Mouse (Mus musculus) v-Abl transformed pro-B cells (cell line): Measurements from ENCODE around the gene Ppt2.

ENCODE experiments used
- in situ Hi-C, 2 experiments: fragments of 400-800 bp; cut with MboI; formaldehyde crosslinking; loops; one replicate each; pipeline ENCODE4 v1.15.1; 2025; ENCODE audit not compliant: unreplicated experiment in 2 of 2

Gene Ppt2

DNA sequence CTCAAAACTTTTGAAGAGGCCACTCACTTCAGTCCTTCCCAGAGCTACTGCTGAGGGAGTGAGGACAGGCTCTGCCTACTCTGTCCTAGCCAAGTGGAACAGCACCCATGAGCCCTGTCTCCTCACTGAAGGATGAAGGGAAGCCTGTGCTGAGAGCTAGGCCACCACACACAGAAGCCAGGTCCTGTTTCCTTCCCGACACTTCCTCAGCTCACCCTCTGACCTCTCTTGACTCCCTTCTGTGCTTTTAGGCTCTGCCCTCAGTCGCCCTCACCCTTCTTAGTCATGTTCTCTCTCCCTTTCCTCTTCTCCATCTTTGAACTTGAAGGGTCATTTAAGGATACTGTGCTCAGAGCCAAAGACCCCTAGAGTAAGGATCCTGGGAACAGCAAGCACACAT lies 29.0 kb upstream of the Ppt2 start:
- in situ Hi-C loops: no loop called here

DNA sequence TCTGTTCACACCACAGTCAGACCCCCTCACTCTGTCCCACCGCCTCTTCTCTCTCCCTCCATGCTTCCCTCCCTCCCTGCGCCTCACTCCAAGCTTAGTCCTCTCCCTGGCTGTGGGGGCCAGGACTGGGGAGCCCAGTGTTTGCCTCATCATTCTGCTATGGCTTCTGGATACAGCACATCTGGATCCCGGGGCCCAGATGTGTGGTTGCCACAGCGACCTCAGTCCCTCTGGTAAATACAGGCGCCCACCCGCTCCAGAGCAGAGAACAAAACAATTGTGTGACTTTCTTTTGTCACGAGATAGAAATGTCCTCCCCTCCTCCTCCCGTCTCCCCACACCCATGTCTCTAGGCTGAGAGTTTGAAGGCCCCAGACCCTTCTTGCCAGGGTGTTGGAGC lies 28.4 kb upstream of the Ppt2 start:
- in situ Hi-C loops: no loop called here

DNA sequence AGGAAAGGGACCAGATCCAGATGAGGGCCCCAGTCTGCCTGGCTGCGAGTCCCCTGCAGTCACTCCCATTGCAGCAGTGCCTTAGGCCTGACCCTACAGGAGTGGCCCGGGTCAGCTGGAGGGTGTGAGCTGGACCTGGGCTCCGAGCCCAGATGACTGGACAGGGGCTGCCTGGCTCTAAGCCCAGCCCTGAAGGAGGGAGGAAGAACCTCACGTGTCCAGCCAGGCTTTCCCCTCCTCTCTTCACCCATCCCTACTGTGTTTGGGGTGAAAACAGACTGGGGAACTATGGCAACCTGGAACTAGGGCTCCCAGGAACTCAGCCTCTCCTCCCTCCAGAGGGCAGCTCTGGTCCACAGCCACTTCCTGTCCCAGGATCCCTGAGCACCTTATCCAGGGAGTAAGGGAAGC lies 27.3 kb upstream of the Ppt2 start:
- in situ Hi-C loops: no loop called here

DNA sequence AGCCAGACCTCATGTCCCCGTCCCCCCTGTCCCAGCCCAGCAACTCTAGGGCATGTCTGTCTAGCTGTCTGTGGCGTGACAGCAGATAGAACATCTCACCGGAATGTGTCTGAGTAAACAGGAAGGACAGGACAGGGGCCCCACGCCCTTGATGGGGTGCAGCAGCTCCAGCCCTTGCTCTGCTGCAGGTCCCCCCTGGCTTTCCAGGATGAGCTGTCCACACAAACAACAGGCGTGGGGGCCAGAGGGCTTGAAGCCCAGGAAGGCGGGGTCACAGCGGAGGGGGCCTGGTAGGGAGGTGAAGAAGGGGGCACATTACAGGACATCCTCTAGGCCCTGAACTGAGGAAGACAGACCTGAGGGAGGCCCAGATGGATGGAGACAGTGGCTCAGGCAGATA lies 26.9 kb upstream of the Ppt2 start:
- in situ Hi-C loops: no loop called here

DNA sequence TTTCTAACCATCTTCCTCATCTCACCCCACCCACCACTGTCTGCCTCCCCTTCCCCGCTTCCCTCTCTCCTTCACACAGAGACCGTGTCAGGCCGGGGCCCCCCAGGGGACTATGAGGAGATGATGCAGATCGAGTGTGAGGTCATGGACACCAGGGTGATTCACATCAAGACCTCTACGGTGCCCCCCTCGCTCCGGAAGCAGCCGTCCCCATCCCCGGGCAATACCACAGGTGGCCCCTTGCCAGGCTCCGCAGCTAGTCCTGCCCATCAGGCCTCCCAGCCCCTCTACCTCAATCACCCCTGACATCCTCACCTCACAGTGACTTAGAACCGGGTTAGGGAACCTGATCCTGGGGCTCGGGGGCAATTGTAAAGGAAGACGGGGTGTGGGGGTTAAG lies 26.1 kb upstream of the Ppt2 start:
- in situ Hi-C loops: no loop called here

DNA sequence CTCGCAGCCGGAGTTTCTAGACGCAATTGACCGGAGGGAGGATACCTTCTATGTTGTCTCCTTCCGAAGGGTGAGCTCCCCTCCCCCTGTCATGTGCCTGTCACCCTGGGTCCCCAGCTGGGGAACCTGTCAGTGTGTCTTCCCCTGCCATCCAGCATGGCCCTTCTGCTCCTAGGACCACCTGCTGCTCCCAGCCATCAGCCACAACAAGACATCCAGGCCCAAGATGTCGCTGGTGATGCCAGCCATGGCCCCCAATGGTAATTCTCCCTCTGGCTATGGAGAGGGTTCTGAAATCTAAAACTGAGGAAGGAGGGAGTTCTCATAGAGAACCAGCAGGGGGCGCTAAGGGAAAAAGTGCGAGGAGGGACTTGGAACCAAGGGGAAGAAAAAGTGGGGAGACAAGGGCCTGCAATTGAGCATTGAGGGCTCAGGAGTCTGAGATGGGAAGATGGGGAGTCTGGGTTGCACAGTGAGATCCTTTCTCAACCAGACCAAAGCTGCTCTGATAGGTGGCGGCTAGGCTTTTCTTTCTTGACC lies 25.5 kb upstream of the Ppt2 start:
- in situ Hi-C loops: no loop called here

DNA sequence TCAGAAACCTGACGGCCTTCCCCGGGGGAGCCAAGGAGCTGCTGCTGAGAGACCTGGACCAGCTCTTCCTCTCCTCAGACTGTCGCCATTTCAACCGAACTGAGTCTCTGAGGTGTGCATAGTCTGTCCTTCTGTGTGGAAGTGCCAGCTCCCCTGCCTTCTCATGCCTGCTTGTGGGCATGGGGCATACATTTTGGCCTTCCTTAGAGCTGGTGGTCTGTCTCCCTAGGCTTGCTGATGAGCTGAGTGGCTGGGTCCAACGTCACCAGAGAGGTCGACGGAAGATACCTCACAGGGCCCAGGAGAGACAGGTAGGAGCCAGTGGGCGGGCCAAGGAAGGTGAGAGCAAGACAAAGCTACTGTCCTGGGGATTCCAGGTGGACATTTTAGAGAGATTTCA lies 24.7 kb upstream of the Ppt2 start:
- in situ Hi-C loops: no loop called here

DNA sequence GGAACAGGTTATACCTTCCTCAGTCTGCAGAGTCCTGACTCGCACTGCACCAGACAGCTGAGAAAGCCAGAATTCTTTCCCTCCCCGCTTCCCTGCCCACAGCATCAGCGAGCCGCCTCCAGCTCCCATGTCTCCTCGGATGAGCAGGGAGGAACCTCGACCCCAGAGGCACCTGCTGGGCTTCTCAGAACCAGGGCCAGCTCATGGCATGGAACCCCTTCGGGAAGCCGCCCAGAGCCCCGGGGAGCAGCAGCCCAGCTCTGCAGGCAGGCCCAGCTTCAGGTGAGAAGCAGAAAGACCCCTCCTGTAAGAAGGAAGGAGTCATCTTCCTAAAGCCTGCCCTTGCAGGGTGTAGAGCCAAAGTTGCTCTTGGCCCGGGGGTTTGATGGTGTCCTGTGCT lies 24.2 kb upstream of the Ppt2 start:
- in situ Hi-C loops: no loop called here

DNA sequence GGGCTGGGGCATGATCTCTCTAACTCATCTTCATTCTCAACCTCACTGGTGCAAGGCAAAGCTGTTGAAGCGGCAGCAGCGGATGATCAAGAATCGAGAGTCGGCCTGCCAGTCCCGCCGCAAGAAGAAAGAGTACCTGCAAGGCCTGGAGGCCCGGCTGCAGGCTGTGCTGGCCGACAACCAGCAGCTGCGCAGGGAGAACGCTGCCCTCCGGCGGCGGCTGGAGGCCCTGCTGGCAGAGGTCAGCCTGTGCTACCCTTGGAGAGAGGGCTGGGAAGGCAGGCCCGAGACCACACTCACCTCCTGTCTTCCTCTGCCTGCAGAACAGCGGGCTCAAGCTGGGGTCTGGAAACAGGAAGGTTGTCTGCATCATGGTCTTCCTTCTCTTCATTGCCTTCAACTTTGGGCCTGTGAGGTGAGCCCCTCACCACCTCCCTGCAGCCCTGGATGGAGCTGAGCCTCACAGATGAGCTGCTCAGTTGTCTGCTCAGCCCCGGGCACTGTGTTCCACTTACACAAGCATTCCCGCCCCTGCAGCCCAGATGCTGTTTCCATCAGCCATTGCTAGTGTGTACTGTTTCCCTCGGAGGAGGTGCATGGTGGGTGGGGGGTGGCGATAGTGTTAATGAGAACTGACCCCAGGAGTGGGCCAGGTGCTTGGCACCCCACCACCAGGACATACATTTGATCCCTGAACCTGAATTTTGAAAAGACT lies 23.4 kb upstream of the Ppt2 start:
- in situ Hi-C loops: no loop called here

DNA sequence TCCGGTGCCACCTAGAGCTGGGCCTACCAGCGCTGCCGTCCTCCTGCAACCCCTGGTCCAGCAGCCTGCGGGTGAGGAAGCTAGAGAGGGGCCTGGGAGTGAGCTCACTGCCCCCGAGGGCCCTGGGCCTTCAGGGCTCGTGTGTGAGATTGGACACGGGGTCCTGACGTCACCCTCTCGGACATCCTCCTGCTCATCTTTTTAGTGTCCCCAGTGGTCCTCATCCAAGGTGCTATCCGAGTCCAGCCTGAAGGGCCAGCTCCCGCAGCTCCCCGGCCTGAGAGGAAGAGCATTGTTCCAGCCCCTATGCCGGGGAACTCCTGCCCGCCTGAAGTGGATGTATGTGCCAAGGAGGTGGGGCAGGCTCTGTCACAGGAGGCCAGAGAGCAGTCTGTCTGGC lies 22.5 kb upstream of the Ppt2 start:
- in situ Hi-C loops: no loop called here

DNA sequence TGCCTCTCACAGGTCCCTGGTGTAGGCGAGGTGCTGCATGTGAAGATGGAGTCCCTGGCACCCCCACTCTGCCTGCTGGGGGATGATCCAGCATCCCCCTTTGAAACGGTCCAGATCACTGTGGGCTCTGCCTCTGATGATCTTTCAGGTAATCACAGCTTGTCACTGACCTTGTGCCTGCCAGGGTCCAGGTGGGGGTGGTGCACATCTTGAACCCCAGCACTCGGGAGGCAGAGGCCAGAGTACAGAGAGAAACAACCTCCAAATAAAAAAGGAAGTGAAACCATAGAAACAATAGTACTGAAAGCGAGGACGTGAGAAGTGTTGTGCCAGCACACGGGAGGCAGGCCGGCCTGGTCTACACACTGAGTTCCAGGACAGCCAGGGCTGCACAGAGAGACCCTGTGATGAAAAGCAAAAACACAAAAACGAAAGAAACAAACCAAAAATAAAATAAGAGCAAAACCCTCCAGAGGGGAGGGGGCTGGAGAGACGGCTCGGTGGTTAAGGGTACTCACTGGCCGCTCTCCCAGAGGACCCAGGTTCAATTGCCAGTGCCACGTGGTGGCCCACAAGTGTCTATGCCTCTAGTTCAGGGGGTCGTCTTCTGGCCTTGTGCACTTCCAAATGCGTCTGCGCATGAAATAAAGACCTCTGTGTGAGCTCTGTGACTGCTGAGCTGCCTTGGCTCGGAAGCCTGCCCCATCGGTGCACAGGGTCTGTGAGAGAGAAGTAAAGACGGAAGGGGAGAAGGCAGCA lies 21.0 kb upstream of the Ppt2 start:
- in situ Hi-C loops: loop anchor here (10.0 to 25.0 kb wide), 2 partner anchors 266 to 288 kb away; partner anchors contain the start of genes Neu1 (in 1 of the 2) and Slc44a4 (in 1 of the 2)

DNA sequence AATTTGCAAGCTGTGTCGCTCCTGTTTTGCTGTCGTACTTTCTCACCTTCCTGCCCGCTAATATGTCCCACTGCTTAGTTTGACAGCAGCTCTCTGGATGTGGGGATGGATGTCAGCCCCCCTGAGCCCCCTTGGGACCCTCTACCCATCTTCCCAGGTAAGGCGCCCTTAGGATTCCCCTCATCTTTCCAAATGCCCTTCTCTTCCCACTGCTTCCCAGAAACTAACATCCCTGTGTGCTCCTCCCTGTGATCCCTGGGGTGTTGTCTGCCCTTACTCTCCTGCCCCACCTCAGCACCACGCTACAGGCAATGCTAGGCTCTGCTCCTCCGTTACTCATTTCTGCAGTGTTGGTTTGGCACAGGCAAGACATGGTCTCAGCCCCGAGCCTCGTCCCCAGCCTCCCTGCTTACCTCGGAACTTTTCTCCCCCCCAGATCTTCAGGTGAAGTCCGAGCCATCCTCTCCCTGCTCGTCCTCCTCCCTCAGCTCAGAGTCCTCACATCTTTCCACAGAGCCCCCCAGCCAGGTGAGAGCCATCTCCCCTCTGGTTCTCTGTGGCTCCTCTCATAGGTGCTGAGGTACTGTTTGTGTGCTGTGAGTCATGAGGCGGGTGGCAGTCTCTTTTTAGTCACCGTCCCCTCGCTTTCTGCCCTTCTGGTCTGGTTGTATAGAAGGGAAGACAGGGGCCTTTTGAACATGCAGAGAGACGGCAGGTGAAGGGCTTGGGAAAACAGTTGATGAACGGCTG lies 20.0 kb upstream of the Ppt2 start:
- in situ Hi-C loops: loop anchor here (10.0 to 25.0 kb wide), 2 partner anchors 266 to 289 kb away; partner anchors contain the start of genes Neu1 (in 1 of the 2) and Slc44a4 (in 1 of the 2)

DNA sequence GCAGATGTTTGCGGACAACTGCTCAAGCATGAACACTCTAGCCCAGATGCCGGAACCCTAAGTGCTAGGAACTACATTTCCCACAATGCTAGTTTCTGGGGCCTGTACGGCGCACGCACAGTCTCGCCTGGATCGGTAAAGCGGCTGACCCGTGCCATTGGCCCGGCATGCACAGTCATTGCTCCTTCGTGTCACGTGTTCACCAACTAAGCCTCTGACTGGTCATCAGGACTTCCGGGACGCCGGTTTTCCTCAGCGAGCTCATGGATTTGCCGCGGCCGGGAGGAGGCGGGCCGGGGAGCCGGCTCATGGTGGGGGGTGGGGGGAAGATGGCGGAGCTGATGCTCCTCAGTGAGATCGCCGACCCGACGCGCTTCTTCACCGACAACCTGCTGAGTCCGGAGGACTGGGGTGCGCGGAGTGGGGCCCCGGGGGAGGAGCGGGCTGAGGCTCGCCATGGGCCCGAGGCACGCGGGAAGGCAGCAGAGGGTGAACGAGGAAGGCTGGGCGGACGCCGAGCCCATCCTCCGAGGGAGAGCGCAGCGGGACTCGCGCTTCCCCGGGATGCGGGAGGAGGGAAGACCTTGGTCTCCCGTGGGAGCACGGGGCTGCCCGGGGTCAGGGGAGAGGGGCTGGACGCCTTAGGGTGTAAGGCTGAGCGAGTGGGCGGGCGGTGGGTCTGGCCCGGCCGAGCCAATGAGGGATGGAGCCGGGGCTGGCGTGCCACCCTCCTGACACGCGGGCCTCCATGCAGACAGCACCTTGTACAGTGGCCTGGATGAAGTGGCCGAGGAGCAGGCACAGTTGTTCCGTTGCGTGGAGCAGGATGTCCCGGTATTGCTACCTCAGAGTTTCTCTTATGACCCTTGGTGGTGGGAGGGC lies 18.8 kb upstream of the Ppt2 start, which contains the start of gene Atf6b:
Atf6b (plus strand) TSS at position 241 of the 882 bp plus-strand sequence.
- in situ Hi-C loops: loop anchor here (10.0 to 25.0 kb wide), 2 partner anchors 268 to 290 kb away; partner anchors contain the start of genes Neu1 (in 1 of the 2) and Slc44a4 (in 1 of the 2)

DNA sequence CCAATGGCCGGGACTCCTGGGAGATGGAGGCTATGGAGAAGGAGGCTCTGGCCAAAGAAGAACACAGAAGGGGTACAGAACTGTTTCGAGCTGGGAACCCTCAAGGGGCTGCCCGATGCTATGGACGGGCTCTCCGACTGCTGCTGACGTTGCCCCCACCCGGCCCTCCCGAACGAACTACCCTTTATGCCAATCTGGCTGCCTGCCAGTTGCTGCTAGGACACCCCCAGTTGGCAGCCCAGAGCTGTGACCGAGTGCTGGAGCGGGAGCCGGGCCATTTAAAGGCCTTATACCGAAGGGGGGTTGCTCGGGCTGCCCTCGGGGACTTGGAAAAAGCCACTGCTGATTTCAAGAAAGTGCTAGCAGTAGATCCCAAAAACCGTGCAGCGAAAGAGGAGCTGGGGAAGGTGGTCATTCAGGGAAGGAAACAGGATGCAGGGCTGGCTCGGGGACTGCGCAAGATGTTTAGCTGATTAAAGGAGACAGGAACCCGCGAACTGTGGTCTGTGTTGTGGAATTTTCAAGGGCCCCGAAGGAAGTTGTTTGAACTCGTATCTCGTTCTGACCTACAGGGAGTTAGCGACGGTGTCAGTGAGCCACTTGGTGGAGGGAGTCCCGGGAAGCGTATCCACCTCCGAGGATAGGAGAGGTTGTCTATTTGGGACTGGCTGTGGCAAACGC lies 17.7 kb upstream of the Ppt2 start:
- in situ Hi-C loops: loop anchor here (10.0 to 25.0 kb wide), 2 partner anchors 269 to 291 kb away; partner anchors contain the start of genes Neu1 (in 1 of the 2) and Slc44a4 (in 1 of the 2)

DNA sequence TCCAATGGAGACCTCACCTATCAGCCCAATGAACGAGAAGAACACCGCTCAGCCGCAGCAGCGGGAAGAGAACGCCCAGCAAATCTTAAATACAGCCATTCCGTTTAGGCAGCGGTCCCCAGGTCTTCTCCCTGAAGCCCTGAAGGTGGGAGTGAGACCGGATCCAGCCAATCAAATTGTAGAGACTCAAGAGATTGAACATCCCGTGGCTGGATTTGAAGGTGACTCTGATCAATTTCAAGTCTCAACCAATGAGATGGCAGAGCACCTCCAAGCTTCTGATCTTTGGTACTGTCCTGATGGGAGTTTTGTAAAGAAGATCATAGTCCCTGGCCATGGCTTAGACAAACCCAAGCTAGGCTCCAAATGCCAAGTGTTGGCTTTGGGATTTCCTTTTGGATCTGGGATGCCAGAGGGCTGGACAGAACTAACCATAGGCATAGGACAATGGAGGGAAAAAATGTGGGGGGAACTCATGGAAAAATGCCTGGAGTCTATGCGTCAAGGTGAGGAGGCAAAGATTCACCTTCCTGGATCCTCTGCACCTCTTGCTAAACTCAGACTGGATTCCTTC lies 17.0 kb upstream of the Ppt2 start:
- in situ Hi-C loops: loop anchor here (10.0 to 25.0 kb wide), 2 partner anchors 269 to 292 kb away; partner anchors contain the start of genes Neu1 (in 1 of the 2) and Slc44a4 (in 1 of the 2)

DNA sequence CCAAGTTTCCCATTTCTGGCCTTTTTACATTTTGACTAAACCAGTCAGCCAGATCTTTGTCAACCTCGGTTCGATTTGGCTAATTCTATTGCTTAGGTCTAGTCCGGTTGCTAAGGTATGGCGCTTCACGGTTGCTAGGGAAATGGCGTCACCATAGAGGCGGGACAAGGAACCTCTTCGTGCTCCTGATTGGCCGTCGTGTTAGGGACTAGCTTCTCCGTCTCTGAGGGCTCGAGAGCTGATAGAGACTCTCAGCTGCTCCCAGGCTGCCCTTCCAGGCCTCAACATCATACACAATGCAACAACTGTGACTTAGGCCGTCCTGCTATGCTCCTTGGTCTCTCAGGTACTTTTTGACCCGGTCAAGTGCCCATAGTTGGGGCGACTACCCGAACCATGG lies 16.3 kb upstream of the Ppt2 start, which contains the start of gene Fkbpl:
Fkbpl (plus strand) TSS at position 157 of the 400 bp plus-strand sequence.
- in situ Hi-C loops: loop anchor here (10.0 to 25.0 kb wide), 2 partner anchors 270 to 293 kb away; partner anchors contain the start of genes Neu1 (in 1 of the 2) and Slc44a4 (in 1 of the 2)

DNA sequence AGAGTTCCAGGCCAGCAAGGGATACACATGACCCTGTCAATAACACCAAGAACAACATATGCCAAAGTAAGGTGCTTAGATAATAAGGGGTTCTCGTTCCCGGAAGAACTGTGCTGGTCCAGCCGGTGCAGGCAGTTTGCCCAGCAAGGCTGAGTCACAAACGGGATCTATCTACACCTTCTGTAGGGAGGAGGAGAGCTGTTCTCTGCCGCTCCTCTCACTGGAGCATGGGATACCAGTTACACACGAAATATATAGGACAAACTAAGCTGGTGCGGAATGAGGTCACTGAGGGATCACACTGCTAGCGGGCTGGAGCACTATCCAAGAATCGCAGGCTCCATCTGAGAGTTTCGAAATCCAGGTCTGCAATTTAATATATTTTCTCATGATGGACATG lies 15.6 kb upstream of the Ppt2 start:
- in situ Hi-C loops: loop anchor here (10.0 to 25.0 kb wide), 2 partner anchors 271 to 293 kb away; partner anchors contain the start of genes Neu1 (in 1 of the 2) and Slc44a4 (in 1 of the 2)

DNA sequence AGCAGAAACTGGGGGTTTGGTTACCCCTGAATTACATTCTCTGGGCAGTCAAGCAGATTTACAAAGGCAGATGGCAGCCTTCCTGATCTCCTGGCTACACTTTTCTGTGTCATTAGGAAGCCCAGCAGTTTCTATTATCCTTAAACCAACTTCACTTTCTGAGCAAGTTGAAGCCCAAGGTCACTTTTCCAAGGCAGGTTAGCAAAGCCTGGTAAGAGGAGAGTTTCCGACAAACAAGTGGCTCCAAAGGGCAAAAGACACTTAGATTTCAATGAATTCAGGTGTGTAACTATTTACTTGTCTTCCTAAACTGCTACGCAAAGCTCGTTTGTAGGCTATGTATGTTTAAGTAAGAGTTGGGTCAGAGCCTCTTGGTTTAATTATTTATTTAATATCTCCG lies 15.1 kb upstream of the Ppt2 start:
- in situ Hi-C loops: loop anchor here (10.0 to 25.0 kb wide), 2 partner anchors 271 to 294 kb away; partner anchors contain the start of genes Neu1 (in 1 of the 2) and Slc44a4 (in 1 of the 2)
